Mouse (Mus musculus): ENCODE data around the gene Gsto2. TPM values are rescaled to one million over a fixed set of nuclear protein-coding genes. Genes with fewer than 3 reads are reported as not detected.
A peak's percentile ranks its signal among the peaks of the same experiment; 100 is the strongest.
"Not testable (repeated sequence)": the region's sequence is repeated elsewhere in the genome, so short reads cannot be mapped to it uniquely, and the experiment has no call there.

Gsto2 gene
- total RNA-seq (2022): under 1 TPM; 0.34 to 0.58 (median 0.42) TPM

DNA sequence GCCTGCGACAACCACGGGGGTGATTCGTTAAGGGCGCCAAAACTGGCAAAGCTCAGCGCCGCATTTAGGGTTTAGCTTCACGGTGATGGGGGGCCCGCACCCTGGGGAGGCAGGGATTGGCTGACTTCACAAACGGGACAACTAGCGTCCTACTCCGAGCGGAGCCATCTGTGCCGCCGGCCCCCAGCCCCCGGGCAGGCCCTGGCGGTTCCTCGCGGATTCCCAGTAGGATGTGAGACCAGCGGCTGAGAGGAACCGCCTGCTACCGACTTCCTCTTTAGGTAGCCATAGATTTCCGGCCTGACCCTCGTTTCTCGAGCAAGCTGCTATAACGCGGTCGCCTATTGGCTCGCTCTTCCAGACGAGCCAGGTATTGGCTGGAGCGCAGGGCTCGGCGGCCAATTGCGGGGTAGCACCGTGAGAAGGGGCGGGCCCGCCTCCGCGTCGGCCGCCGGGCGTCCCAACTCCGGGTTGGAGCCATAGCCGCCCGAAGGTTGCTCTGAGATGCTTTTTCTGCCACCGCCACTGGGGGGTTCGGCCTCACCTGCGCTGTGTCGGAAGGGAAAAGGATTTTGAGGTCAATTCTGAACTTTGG is at the start of gene Gsto2:
TSS of gene Gsto2 (plus strand) at position 182 of the 595 bp plus-strand sequence.
- DNase-seq (ENCODE audit: low spot score in 2 of 2): peak; percentile 87 to 92

DNA sequence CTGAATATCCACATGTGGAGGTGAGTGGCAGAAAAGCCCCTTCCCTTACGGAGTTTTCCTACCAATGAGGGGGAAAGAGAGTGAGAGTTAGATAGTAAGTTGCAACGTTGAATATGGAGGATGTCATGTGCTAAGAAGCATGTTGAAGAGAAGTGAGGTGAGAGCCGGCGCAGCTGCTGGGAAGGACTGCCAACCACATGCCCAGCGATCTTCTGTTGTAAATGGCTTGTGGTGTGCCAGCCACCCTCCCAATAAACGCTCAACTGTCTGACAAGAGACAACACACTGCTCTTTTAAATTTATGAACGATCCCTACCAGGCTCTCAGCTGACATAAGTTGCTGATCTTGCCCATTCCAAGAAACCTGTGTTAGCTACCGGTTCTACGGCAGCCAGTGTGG is 47.6 kb upstream of the Gsto2 start:
- no peak for DNase-seq (ENCODE audit: low spot score in 2 of 2)

DNA sequence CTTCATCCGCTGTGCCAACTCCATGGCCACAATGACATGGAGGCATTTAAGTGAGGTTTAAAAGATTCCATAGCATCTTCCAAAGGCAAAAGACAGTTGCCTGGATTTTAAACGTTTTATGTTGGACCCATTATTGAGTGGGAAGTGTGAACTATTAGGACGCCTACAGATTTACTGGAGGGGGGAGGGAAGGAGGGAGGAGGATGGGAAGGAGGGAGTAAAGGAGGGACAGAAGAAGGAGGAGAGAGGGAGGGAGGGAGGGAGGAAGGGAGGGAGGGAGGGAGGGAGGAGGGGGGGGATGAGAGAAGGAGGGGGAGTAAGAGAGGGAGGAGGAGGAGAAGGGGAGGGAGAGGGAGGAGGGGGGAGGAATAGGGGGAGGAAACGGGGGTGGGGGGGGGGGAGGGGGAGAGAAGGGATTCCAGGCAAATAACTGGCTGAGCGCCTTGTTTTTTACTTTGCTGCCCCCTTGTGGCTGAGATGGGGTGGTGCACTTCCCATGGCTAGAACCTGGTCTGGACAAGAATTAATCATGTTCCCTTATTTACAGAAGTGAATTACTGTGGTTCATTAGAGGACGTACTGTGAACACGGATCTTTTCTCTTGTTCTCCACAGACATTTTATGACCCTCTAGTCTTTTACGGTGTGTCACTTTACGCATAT is 44.4 kb upstream of the Gsto2 start:
- peak; percentile 21 to 43 for DNase-seq (ENCODE audit: low spot score in 2 of 2)

DNA sequence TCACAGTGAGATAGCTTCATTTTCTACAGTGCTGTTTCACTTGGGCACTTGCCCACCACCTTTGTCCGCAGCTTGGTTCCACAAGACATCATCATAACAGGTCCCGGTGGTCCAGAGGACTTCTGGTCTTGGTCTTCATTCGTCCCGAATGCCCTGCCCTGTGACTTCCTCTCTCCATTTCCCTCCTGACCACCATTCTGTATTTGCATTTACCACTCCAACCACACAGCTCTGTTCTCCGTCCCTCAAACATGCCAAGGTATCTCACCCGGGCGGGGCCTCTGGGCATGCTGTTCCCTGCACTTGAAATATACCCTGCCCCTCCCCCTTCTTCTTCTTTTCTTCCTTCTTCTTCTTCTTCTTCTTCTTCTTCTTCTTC is 43.9 kb upstream of the Gsto2 start:
- no peak for DNase-seq (ENCODE audit: low spot score in 2 of 2)

DNA sequence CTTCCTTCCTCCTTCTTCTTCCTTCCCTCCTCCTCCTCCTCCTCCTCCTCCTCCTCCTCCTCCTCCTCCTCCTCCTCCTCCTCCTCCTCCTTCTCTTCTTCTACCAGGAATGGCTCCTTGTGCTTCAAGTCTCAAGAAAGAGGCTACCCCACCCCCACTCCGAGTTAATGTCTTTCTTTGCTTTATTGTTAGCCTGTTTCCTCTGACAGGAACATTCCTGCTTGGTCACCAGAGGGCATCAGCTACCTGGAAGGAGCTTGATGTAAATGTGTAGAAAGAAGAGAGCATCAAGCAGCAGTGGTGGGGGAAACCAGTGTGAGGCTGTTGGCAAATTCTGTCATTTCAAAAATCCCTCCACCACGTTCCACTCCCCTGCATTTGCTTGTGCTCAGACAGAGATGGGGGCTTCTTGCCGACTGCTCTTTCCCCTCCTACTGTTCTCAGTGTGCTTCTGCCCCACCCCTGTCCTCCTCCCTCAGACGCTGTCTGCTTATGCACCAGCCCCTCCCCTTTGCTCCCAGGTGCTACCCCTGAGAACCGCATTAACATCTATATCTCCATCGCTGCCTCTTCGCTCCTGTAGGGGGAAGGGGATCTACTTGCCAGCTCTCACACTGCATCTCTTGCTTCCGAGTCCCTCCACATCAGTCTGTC is 43.1 kb upstream of the Gsto2 start:
- no peak for DNase-seq (ENCODE audit: low spot score in 2 of 2)

DNA sequence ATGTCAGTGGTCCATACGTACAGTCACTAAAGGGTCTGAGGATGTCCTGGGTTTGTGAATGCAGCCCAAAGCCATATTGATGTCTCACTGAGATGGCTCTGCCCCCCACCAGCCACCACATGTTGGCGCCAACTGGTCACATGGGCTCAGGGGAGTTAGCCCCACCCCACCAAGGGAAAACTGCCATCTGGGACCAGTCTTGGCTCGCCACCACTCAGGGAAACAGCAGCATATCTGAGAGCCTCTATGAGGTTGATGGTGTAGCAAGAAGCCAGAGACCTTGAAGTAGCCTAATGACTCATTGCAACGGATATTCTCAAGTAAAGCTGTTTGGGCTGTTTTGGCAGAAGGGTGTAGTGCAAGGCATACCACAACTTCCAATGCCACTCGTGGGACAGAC is 41.3 kb upstream of the Gsto2 start:
- no peak for DNase-seq (ENCODE audit: low spot score in 2 of 2)

DNA sequence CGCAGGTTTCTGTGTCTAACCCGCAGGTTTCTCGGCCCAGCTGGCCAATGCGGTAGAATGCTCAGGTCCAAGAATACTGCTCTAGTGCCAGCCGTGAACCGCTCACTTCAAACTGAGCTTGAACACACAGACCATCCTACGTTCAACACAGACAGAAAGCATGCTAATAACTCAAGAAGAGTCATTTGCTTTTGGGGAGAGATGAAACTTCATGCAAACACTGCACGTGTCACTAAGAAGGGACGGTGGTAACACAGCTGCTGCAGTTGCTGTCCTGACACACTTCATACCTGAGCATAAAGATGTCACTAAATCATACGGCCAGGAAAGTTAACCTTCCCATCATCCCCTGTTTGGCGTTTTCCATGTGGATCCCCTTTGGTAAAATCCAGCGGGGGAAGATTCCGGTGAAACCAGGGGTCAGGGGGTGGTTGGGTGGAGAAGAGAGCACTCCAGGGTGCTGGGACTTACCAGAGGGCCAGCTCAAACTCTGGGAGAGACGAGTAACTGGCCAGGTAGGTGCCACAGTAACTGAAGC is 35.4 kb upstream of the Gsto2 start:
- DNase-seq (ENCODE audit: low spot score in 2 of 2): no peak

DNA sequence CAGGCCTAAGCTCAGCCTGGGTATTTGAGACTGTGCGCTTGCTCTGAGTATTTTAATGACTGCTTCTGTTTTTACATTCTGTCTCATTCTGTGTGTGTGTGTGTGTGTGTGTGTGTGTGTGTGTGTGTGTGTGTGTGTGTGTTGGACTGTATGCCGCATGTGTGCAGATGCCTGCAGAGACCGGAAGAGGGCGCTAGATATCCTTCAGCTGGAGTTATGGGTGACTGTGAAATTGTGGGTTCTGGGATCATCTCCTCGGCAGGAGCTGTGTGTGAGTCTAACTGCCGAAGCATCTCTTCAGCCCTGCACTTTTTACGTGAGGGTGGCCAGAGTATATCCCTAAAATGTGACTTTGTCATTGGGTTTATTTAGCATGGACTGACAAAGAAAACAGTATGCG is 34.2 kb upstream of the Gsto2 start:
- no peak for DNase-seq (ENCODE audit: low spot score in 2 of 2)

DNA sequence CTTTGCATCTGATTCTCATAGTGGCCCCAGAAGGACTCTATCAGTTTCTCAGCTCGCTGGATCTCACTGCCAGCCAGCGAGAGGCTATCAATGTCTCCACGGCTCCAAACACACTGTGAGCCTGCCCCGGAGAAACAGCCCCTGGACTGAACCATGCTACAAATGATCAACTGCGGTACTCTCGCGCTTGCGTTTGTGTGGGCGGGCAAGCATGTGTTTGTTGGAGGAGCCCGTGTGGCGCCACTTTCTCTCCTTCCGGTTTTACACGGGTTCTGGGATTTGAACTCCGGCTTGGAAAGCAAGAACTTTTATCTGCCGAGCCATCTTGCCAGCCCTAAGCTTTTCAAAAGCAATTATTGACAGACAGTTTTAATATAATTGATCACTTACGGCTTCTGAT is 33.0 kb upstream of the Gsto2 start:
- no peak for DNase-seq (ENCODE audit: low spot score in 2 of 2)

DNA sequence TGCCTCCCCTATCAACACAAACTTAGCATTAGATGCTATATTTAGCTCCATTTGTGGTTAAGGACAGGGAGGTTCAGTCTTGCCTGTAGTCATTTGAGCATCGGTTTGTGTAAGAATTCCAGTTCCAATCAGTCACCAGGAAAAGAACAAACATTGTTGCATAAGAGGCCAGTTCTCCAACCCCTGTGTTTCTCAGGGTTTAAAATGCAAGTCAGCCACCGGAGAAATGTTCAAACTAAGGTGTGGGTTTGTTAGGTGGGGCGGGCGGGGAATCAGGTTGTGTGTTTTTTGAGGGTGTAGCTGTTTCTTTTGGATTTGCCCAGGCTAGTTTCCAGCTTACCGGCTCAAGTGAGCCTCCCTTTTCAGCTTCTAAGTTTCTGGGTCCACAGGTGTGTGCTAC is 30.7 kb upstream of the Gsto2 start:
- DNase-seq (ENCODE audit: low spot score in 2 of 2): no peak

DNA sequence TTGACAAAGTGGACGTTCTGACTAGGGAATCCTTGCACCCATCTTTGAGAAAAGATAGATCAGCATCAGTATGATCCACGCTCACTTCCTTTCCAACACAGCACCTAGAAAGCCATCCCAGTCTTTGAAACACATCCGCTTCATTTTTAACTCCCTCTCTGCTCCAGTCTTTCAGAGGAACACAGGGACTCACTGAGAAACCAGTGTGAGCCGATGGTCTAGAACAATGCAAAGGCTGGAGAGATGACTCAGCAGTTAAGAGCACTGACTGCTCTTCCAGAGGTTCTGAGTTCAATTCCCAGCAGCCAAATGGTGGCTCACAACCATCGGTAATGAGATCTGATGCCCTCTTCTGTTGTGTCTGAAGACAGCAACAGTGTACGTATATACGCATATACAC is 29.6 kb upstream of the Gsto2 start:
- DNase-seq (ENCODE audit: low spot score in 2 of 2): no peak

DNA sequence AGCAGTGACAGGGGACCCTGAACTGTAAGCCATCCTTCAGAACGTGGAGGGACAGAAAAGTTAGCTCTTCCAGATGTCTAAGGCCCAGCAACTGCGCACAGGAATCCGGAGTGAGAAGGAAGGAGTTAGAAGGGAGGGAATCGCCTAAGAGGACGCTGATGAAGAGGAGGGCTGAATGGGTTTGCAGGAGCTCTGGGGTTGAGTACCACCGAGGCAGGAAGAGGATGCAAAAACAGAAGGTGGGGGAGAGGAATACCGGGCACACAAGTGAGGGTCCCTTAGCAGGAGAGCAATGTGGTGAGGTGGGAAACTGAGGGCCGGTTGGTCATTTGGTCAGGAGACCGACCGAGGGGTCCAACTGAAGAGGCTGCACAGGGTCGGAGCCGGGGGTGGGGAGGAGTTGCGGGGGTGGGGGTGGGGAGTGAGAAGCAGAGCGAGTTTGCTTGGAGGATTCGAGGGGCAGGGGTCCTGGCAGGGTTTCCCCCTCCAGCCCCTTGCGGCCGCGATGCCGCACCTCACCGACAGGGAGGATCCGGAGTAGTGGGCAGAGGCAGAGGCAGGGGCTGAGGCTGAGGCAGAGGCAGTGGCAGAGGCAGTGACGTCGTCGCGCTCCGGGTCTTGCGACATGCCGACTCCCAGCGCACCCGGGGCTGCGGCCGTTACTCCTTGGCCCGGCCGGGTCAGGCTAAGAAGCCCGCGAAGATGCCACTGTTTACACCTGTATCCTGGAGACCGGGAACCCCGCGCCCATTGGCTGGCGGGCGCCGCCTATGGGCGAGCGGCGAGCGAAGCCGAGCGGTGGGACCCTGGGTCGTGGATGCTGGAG is 28.4 kb upstream of the Gsto2 start:
- peak in 1 of 2 experiments; percentile 13 for DNase-seq (ENCODE audit: low spot score in 2 of 2)

DNA sequence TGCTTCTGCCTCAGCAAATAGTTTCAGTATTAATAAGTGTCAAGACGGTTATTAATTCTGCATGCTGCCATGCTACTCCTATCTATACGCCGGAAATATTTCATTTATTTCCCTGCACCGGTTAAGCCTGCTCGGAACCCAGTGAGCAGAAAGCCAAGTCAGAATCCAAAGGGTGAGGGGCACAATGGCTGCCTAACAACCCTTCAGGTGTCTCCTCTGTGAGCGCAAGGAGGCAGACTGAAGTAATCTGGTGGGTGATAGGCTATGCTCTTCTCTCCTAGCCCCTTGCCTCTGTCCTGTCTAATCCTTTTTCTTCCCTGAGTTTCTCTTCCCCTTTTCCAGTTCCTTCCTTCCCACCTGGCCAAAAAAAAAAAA is 27.8 kb upstream of the Gsto2 start:
- DNase-seq (ENCODE audit: low spot score in 2 of 2): no peak

DNA sequence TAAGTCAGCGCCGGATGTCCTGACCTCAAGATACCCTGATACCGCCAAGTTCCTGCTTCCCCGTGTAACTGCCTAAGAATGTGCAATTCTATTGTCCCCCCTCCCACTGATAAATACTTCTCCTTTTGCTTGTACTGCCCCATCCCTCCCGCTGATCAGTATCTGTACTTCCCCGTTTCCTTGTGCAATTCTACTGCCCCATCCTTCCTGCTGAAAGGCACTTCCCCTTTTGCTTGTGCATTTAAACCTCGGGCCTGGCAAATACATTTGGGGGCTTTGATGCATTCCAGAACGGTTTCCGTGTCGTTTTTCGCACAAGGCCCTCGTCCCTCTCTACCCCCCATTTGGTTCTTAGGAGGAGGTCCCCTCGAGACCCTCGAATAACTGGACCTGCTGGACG is 24.1 kb upstream of the Gsto2 start:
- not testable (repeated sequence) for DNase-seq (ENCODE audit: low spot score in 2 of 2)

DNA sequence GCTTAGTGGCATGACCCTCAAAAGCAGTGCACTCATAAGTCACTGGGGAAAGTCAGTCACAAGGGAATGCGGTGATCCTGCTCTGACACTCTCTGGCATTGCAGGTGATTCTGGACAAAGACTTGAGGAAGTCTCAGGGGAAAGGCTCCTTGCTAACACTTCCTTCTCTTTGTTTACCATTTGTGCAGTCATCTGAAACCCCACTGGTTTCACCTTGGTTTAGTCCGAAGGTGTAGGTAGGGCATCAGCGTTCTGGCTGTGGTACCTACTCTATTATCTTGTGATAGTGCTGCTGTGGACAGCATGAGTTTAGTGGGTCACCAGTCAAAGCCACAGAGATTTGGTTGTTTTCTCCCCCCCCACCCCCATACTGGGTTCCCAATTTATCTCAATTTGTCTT is 15.6 kb upstream of the Gsto2 start:
- DNase-seq (ENCODE audit: low spot score in 2 of 2): no peak

DNA sequence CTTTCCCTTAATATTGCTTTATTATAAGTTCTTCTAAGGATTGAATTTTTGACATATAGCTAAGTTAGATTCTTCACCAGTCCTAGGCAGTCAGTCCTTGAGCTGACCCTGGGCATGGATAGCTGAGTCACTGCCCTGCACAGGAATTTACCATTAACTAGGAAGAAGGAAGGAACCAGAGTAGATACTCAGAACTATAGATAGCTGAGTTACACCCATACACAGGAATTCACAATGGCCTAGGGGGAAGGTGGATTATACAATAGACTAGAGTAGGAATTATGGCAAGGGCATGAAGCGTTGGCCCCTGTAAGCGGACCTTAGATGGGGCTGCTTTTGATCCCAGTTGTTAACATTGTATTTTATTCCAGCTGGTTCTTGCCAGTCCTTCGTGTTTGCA is 13.2 kb upstream of the Gsto2 start:
- DNase-seq (ENCODE audit: low spot score in 2 of 2): not testable (repeated sequence)

DNA sequence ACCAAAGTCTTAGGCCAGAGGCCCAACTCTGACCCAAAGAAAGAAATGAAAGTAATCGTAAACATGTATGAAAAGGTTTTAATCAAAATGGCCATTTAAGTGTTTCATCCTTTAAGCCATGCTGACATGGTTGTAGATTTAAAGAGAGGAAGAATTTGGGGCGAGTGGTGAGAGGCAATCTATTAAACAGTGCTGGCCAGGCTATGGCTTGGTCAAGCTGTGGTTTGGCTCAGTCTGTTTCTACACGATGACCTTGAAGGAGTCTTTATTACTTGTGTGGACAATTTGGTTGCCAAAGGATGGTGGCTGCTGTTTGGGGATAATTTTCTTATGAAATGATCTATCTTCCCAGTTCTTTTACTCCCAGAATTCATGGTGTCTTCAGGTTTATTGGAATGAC is 12.3 kb upstream of the Gsto2 start:
- no peak for DNase-seq (ENCODE audit: low spot score in 2 of 2)

DNA sequence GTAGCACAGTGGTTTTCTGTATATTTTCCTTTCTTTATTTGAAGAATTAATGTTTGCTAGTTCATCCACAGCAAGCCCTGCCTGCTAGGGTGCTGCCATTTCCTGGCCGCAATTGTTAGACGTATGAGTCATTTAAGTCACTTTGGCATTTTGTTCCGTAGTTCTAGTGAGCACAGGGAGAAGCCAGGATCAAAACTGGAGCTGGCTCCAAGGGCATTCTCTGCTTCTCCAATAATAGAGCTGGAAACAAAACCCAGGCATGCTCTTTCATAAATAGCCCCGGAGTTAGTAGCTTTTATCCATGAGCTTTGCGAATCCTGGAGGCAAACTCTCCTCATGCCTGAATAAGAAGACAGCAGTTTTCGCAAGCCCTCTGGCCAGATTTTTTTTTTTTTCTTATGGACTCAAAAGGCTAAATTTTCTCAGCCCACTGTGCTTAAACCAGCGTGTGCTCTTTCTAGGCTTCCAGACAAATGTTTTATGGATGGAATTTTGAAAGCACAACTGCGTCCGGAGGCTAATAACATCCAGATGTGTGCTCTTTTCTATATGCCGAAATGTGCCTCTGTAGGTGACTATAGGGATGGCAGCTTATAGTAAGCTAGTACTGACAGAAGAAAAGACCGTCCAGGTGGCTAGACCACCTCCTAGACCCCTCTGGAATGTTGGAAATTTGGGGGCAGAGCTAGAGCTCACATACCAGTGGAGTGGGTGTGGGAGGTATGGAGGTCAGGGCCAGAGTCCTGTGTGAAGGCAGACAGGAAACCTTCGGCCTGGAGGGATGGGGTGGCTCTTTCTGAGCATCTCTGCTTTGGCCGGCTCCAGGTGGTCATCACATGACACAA is 11.2 kb upstream of the Gsto2 start:
- no peak for DNase-seq (ENCODE audit: low spot score in 2 of 2)

DNA sequence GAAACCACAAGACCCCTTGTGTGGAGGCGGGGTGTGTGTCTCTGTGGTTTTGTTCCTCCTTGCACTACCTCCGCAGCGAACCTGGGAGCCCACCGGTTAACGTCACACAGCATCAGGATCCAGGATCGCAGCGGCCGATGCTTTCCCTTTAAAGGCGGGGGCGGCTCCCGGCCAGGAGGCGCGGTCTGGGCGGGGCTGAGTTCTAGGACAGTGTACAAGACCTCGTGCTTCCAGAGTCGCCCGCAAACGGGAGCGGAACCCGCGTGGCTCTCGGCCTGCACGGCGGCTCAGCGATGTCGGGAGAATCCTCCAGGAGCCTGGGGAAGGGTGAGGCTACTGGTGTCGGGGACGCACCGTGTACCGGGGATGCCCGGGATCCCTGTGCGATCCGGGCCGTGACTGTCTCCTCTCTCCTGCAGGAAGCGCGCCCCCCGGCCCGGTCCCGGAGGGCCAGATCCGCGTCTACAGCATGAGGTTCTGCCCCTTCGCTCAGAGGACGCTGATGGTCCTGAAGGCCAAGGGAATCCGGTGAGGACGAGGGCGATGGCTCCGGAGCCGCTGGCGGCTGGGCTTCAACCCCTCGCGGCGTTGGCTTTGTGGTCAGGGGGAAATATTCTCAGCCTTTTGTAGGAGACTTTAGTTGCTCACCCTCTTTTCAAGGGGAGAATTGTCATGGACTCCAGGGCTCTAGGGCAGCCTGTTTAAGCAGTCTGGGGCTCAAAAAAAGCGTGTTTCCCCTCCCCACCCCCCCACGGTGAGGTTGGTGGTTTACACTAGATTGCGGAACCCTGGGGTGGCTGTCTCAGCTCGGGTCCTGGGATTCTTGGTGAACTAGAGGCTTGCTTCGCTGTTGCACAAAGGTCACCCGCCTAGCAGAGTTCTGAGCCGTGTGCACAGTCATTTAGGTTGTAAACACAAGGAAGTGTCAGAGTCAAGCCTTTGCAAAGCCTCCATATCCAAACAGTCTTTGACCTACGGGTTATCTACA is 10.2 kb upstream of the Gsto2 start, which contains the start of gene Gsto1:
TSS of gene Gsto1 (plus strand) at position 175 of the 988 bp plus-strand sequence.
- peak; percentile 82 to 83 for DNase-seq (ENCODE audit: low spot score in 2 of 2)
